Comparison of ENCODE assay signal across 22 mouse cellular contexts in genomic region chr8:48611934-48612512, GRCm38 (mm10).
DNase-seq lines count a peak whose midpoint lies in the region; ATAC-seq and TF ChIP-seq lines count a peak whose summit lies in the region.
"Had no signal": no experiment of that assay in that cellular context is flagged by ENCODE, and none has a peak within 500 bp of the region (broad histone marks: within the 10 kb centered on the region; RNA-seq: fewer than 3 reads in every experiment).

No protein-coding gene starts in this region.

- DNase-seq in embryonic facial prominence, embryonic 11.5 days (ENCODE audit: low spot score): no peak
- DNase-seq in embryonic facial prominence, embryonic 10.5 days (ENCODE audit: low spot score): no peak
- no peak for DNase-seq in forebrain, postnatal 0 days
- DNase-seq in forebrain, embryonic 10.5 days (ENCODE audit: extremely low spot score, low spot score): no peak
- DNase-seq in midbrain, embryonic 14.5 days: peak; percentile 35
- DNase-seq in midbrain, embryonic 11.5 days (ENCODE audit: low spot score, missing footprints): no peak
- DNase-seq in right cerebral cortex, postnatal 4 days: no peak
- DNase-seq: adrenal gland, postnatal 10 days; B cell, adult 2 months; cerebellum, adult 11-12 months; cerebellum, adult 9-10 months; cerebellum, postnatal 25 days; gastrocnemius, postnatal 14 days; heart, adult 2 months; heart, postnatal 14 days had no signal

- H3K4me2 ChIP-seq in embryonic facial prominence, embryonic 11.5 days (ENCODE audit: low read depth, low read length): no peak overlapping the region
- no peak overlapping the region for H3K4me2 ChIP-seq in forebrain, postnatal 0 days (ENCODE audit: low read depth)
- no peak overlapping the region for H3K4me2 ChIP-seq in midbrain, embryonic 14.5 days (ENCODE audit: low read length)
- H3K4me2 ChIP-seq in midbrain, embryonic 11.5 days: no peak overlapping the region
- H3K4me2 ChIP-seq: embryonic facial prominence, embryonic 13.5 days; heart, embryonic 11.5 days; heart, embryonic 15.5 days; hindbrain, embryonic 13.5 days had no signal

- no peaks in the 10 kb centered on the region for H3K27me3 ChIP-seq in embryonic facial prominence, embryonic 11.5 days (ENCODE audit: control insufficient read depth, insufficient read depth, low read length)
- H3K27me3 ChIP-seq in embryonic facial prominence, embryonic 10.5 days (replicated peaks; ENCODE audit: low read depth, poor library complexity, severe bottlenecking): no peaks in the 10 kb centered on the region
- H3K27me3 ChIP-seq in forebrain, postnatal 0 days (ENCODE audit: insufficient read depth, low read length): no peaks in the 10 kb centered on the region
- no peaks in the 10 kb centered on the region for H3K27me3 ChIP-seq in forebrain, embryonic 10.5 days (ENCODE audit: poor library complexity, severe bottlenecking)
- H3K27me3 ChIP-seq in midbrain, embryonic 14.5 days (ENCODE audit: control insufficient read depth, insufficient read depth, low read length): no peaks in the 10 kb centered on the region
- H3K27me3 ChIP-seq in midbrain, embryonic 11.5 days (ENCODE audit: control insufficient read depth, insufficient read depth, low read length): no peaks in the 10 kb centered on the region
- H3K27me3 ChIP-seq: embryonic facial prominence, embryonic 13.5 days; heart, embryonic 15.5 days; hindbrain, embryonic 13.5 days had no signal

- no peaks in the 10 kb centered on the region for H3K36me3 ChIP-seq in embryonic facial prominence, embryonic 11.5 days (replicated peaks; ENCODE audit: control insufficient read depth, insufficient read depth, low read depth, low read length)
- 0 out of 2 replicates have a peak, but pooled peaks cover 4% of the 10 kb centered on the region for H3K36me3 ChIP-seq in embryonic facial prominence, embryonic 10.5 days (replicated peaks)
- no peaks in the 10 kb centered on the region for H3K36me3 ChIP-seq in forebrain, postnatal 0 days (ENCODE audit: insufficient read depth)
- H3K36me3 ChIP-seq in forebrain, embryonic 10.5 days (replicated peaks): no peaks in the 10 kb centered on the region; the same call in 1 of the 2 replicates
- no peaks in the 10 kb centered on the region for H3K36me3 ChIP-seq in midbrain, embryonic 14.5 days (ENCODE audit: control insufficient read depth, insufficient read depth, low read length)
- no peaks in the 10 kb centered on the region for H3K36me3 ChIP-seq in midbrain, embryonic 11.5 days (ENCODE audit: control insufficient read depth, insufficient read depth, low read length)
- H3K36me3 ChIP-seq: embryonic facial prominence, embryonic 13.5 days; G1E; heart, embryonic 15.5 days; hindbrain, embryonic 13.5 days had no signal

- 77% methylated on average over 10 of the region's 10 CpGs for WGBS in embryonic facial prominence, embryonic 11.5 days
- 88% methylated on average over 10 of the region's 10 CpGs for WGBS in embryonic facial prominence, embryonic 10.5 days
- 60% methylated on average over 10 of the region's 10 CpGs for WGBS in forebrain, postnatal 0 days
- 94% methylated on average over 10 of the region's 10 CpGs for WGBS in forebrain, embryonic 10.5 days
- WGBS in midbrain, embryonic 14.5 days: 58% methylated on average over 10 of the region's 10 CpGs
- 90% methylated on average over 10 of the region's 10 CpGs for WGBS in midbrain, embryonic 11.5 days

- ATAC-seq in embryonic facial prominence, embryonic 11.5 days (replicated peaks; ENCODE audit: insufficient number of reproducible peaks, low FRiP score, low TSS enrichment, low read depth): 0 out of 2 replicates have a peak, but pooled peaks have one; percentile 42
- ATAC-seq in forebrain, postnatal 0 days: peak; percentile 51; the same call in 1 of the 2 replicates
- ATAC-seq in midbrain, embryonic 14.5 days (ENCODE audit: low FRiP score, low TSS enrichment): peak; percentile 40; the same call in 1 of the 2 replicates
- no peak for ATAC-seq in midbrain, embryonic 11.5 days (ENCODE audit: low FRiP score)
- ATAC-seq: CD4-positive, CD25-positive, alpha-beta regulatory T cell, adult 4 months; hindbrain, postnatal 0 days had no signal

- no peaks in the 10 kb centered on the region for H3K9me3 ChIP-seq in embryonic facial prominence, embryonic 11.5 days (replicated peaks; ENCODE audit: control insufficient read depth, low read length)
- no peaks in the 10 kb centered on the region for H3K9me3 ChIP-seq in embryonic facial prominence, embryonic 10.5 days
- H3K9me3 ChIP-seq in forebrain, postnatal 0 days (ENCODE audit: low read length): no peaks in the 10 kb centered on the region
- no peaks in the 10 kb centered on the region for H3K9me3 ChIP-seq in forebrain, embryonic 10.5 days
- H3K9me3 ChIP-seq in midbrain, embryonic 14.5 days (ENCODE audit: control insufficient read depth, low read length): no peaks in the 10 kb centered on the region
- no peaks in the 10 kb centered on the region for H3K9me3 ChIP-seq in midbrain, embryonic 11.5 days (ENCODE audit: control insufficient read depth, low read length)
- H3K9me3 ChIP-seq: embryonic facial prominence, embryonic 13.5 days; heart, embryonic 15.5 days; hindbrain, embryonic 13.5 days had no signal

- no peak overlapping the region for H3K9ac ChIP-seq in embryonic facial prominence, embryonic 11.5 days (replicated peaks; ENCODE audit: low read length)
- no peak overlapping the region for H3K9ac ChIP-seq in forebrain, postnatal 0 days
- H3K9ac ChIP-seq in midbrain, embryonic 14.5 days (replicated peaks; ENCODE audit: low read length): no peak overlapping the region
- no peak overlapping the region for H3K9ac ChIP-seq in midbrain, embryonic 11.5 days (ENCODE audit: low read length)
- H3K9ac ChIP-seq: embryonic facial prominence, embryonic 13.5 days; heart, embryonic 15.5 days; hindbrain, embryonic 13.5 days had no signal

- peaks cover 9% of the 10 kb centered on the region for H3K4me1 ChIP-seq in embryonic facial prominence, embryonic 11.5 days (ENCODE audit: control insufficient read depth, insufficient read depth, low read length)
- H3K4me1 ChIP-seq in embryonic facial prominence, embryonic 10.5 days: peaks cover 66% of the 10 kb centered on the region
- 0 out of 2 replicates have a peak, but pooled peaks cover 2% of the 10 kb centered on the region for H3K4me1 ChIP-seq in forebrain, postnatal 0 days (ENCODE audit: insufficient read depth)
- peaks cover 40% of the 10 kb centered on the region for H3K4me1 ChIP-seq in forebrain, embryonic 10.5 days
- H3K4me1 ChIP-seq in midbrain, embryonic 14.5 days (ENCODE audit: control insufficient read depth, insufficient read depth, low read length): peaks cover 35% of the 10 kb centered on the region; the same call in 1 of the 2 replicates
- H3K4me1 ChIP-seq in midbrain, embryonic 11.5 days (ENCODE audit: control insufficient read depth, insufficient read depth, low read length): 0 out of 2 replicates have a peak, but pooled peaks cover 3% of the 10 kb centered on the region
- H3K4me1 ChIP-seq: heart, embryonic 15.5 days had no signal

- H3K27ac ChIP-seq in embryonic facial prominence, embryonic 11.5 days (replicated peaks; ENCODE audit: low read depth, low read length): no peak overlapping the region
- H3K27ac ChIP-seq in embryonic facial prominence, embryonic 10.5 days (replicated peaks): no peak overlapping the region
- H3K27ac ChIP-seq in forebrain, postnatal 0 days (ENCODE audit: low read depth, low read length): no peak overlapping the region
- no peak overlapping the region for H3K27ac ChIP-seq in forebrain, embryonic 10.5 days
- H3K27ac ChIP-seq in midbrain, embryonic 14.5 days (replicated peaks; ENCODE audit: low read depth, low read length): no peak overlapping the region
- no peak overlapping the region for H3K27ac ChIP-seq in midbrain, embryonic 11.5 days (ENCODE audit: low read depth, low read length)
- H3K27ac ChIP-seq: embryonic facial prominence, embryonic 13.5 days; heart, adult 2 months; heart, embryonic 15.5 days; hindbrain, postnatal 0 days had no signal

- H3K4me3 ChIP-seq in embryonic facial prominence, embryonic 11.5 days (ENCODE audit: low read depth, low read length): no peak overlapping the region
- H3K4me3 ChIP-seq in embryonic facial prominence, embryonic 10.5 days: no peak overlapping the region
- H3K4me3 ChIP-seq in forebrain, postnatal 0 days (ENCODE audit: low read depth, low read length): no peak overlapping the region
- no peak overlapping the region for H3K4me3 ChIP-seq in forebrain, embryonic 10.5 days
- no peak overlapping the region for H3K4me3 ChIP-seq in midbrain, embryonic 14.5 days (replicated peaks; ENCODE audit: low read depth, low read length)
- H3K4me3 ChIP-seq in midbrain, embryonic 11.5 days (ENCODE audit: low read depth, low read length): no peak overlapping the region
- H3K4me3 ChIP-seq: embryonic facial prominence, embryonic 13.5 days; heart, adult 2 months; heart, embryonic 15.5 days; hindbrain, embryonic 13.5 days had no signal

- no peak for TF ChIP-seq CTCF in forebrain, postnatal 0 days (IDR thresholded peaks at IDR 0.05; ENCODE audit: low read depth)
